Mouse (Mus musculus) embryonic fibroblast, embryonic 13.5 days (primary cell): ENCODE measurements around the gene Tspan12. TPM values are rescaled to one million over a fixed set of nuclear protein-coding genes. Genes with fewer than 3 reads are reported as not detected.
A peak's percentile ranks its signal among the peaks of the same experiment; 100 is the strongest.
"Not testable (repeated sequence)": the region's sequence is repeated elsewhere in the genome, so short reads cannot be mapped to it uniquely, and the experiment has no call there.

Source experiments
- H3K27ac ChIP-seq: 2 replicates; pipeline ENCODE4 v1.5.1; 2012; ENCODE audit warnings: low read length, control low read depth, inconsistent platforms; ENCODE audit not compliant: insufficient read depth
- H3K4me1 ChIP-seq: 2 replicates; pipeline ENCODE4 v1.6.1; 2011; ENCODE audit warnings: low read length; ENCODE audit not compliant: control insufficient read depth, insufficient read depth
- H3K4me3 ChIP-seq: 2 replicates; pipeline ENCODE4 v1.5.1; 2011; ENCODE audit warnings: mild to moderate bottlenecking, control low read depth, low read length; ENCODE audit not compliant: insufficient read depth
- CTCF ChIP-seq: IDR thresholded peaks from 2 replicates; pipeline ENCODE4 v1.5.1; 2011; ENCODE audit warnings: mild to moderate bottlenecking, control low read depth, low read length, moderate library complexity, borderline replicate concordance; ENCODE audit not compliant: insufficient read depth
- POLR2A ChIP-seq: IDR thresholded peaks from 2 replicates; pipeline ENCODE4 v1.6.1; 2011; ENCODE audit warnings: low read depth, mild to moderate bottlenecking, control low read depth, low read length, moderate library complexity
- polyA plus RNA-seq: library from polyadenylated mRNA; stranded (reverse); fragments of >200 nt; gene quantifications from 2 replicates; pipeline ENCODE4 v1.2.4, GENCODE M21; 2011; ENCODE audit warnings: low read depth; ENCODE audit not compliant: missing spikeins, insufficient read length

Gene Tspan12
- polyA plus RNA-seq, result 4.7 and 5.2 TPM in 2 replicates

- no peak for TF ChIP-seq POLR2A
- no peak for TF ChIP-seq CTCF
- H3K4me1 ChIP-seq, result no peaks in the 10 kb centered on the region
- peak within 1 kb of the TSS; percentile 79 for H3K4me3 ChIP-seq
- peak within 1 kb of the TSS; percentile 9; the same call in 1 of the 2 replicates for H3K27ac ChIP-seq
Measured at GRCm38 (mm10) chr6:21852344-21852785, at the start of gene Tspan12. Gene Tspan12 (minus strand): TSS chr6:21852515.

GRCm38 (mm10) chr6:21894451-21894850 is 42.1 kb upstream of the Tspan12 start:
- Histone ChIP-seq H3K4me1 (no peaks in the 10 kb centered on the region), H3K27ac (no peak overlapping the region), H3K4me3 (no peak overlapping the region)
- no peak for TF ChIP-seq POLR2A
- TF ChIP-seq CTCF, result no peak

- H3K4me1 ChIP-seq, result no peaks in the 10 kb centered on the region
- H3K4me3 ChIP-seq, result no peak overlapping the region
- TF ChIP-seq CTCF, result no peak
- TF ChIP-seq POLR2A, result no peak
- H3K27ac ChIP-seq, result no peak overlapping the region
Measured at GRCm38 (mm10) chr6:21889101-21889500, 36.8 kb upstream of the Tspan12 start.

GRCm38 (mm10) chr6:21887971-21888370 is 35.7 kb upstream of the Tspan12 start:
- not testable (repeated sequence) for H3K27ac ChIP-seq, H3K4me1 ChIP-seq

GRCm38 (mm10) chr6:21879496-21879895 is 27.2 kb upstream of the Tspan12 start:
- H3K4me3 ChIP-seq, result no peak overlapping the region
- no peak for TF ChIP-seq POLR2A
- TF ChIP-seq CTCF, result no peak
- no peak overlapping the region for H3K27ac ChIP-seq
- H3K4me1 ChIP-seq, result no peaks in the 10 kb centered on the region

More at GRCm38 (mm10) chr6:21887971-21888370, 35.7 kb upstream of the Tspan12 start:
- not testable (repeated sequence) for H3K4me3 ChIP-seq

GRCm38 (mm10) chr6:21867310-21867709 is 15.0 kb upstream of the Tspan12 start:
- Histone ChIP-seq H3K4me3 (no peak overlapping the region), H3K4me1 (no peaks in the 10 kb centered on the region)
- TF ChIP-seq CTCF (no peak), POLR2A (no peak)

GRCm38 (mm10) chr6:21864179-21864578 is 11.9 kb upstream of the Tspan12 start:
- Histone ChIP-seq H3K4me1 (no peaks in the 10 kb centered on the region), H3K4me3 (no peak overlapping the region), H3K27ac (no peak overlapping the region)
- TF ChIP-seq CTCF (no peak), POLR2A (no peak)

More at GRCm38 (mm10) chr6:21867310-21867709, 15.0 kb upstream of the Tspan12 start:
- no peak overlapping the region for H3K27ac ChIP-seq

GRCm38 (mm10) chr6:21863561-21863960 is 11.2 kb upstream of the Tspan12 start:
- TF ChIP-seq POLR2A (no peak), CTCF (no peak)
- Histone ChIP-seq H3K27ac (no peak overlapping the region), H3K4me1 (no peaks in the 10 kb centered on the region), H3K4me3 (no peak overlapping the region)

GRCm38 (mm10) chr6:21861316-21861715 is 9.0 kb upstream of the Tspan12 start:
- no peak for TF ChIP-seq CTCF
- no peak for TF ChIP-seq POLR2A
- no peaks in the 10 kb centered on the region for H3K4me1 ChIP-seq
- H3K4me3 ChIP-seq, result no peak overlapping the region
- H3K27ac ChIP-seq, result no peak overlapping the region

- Histone ChIP-seq H3K4me1 (no peaks in the 10 kb centered on the region), H3K27ac (no peak overlapping the region), H3K4me3 (no peak overlapping the region)
- TF ChIP-seq POLR2A (no peak), CTCF (no peak)
Measured at GRCm38 (mm10) chr6:21857843-21858242, 5.5 kb upstream of the Tspan12 start.

GRCm38 (mm10) chr6:21855921-21856320 is 3.6 kb upstream of the Tspan12 start:
- no peak overlapping the region for H3K4me3 ChIP-seq
- no peaks in the 10 kb centered on the region for H3K4me1 ChIP-seq
- TF ChIP-seq POLR2A, result no peak
- TF ChIP-seq CTCF, result no peak

More at GRCm38 (mm10) chr6:21855921-21856320, 3.6 kb upstream of the Tspan12 start:
- H3K27ac ChIP-seq, result no peak overlapping the region
